Mouse (Mus musculus): ENCODE measurements around the gene Gna11. TPM values are rescaled to one million over a fixed set of nuclear protein-coding genes. Genes with fewer than 3 reads are reported as not detected.

Gna11 gene
- total RNA-seq, 2 experiments from 2014 or later = 111 to 118 TPM

- intact Hi-C loops (cut with DNase I) = no loop called here
Observed at GRCm38 (mm10) chr10:81546788-81547571, 2.0 kb upstream of the Gna11 start.

GRCm38 (mm10) chr10:81546332-81546731 lies 1.3 kb upstream of the Gna11 start:
- intact Hi-C loops (cut with DNase I) = no loop called here
- no peak for DNase-seq (ENCODE audit: extremely low spot score in 1 of 2, low spot score in 2 of 2)

More at GRCm38 (mm10) chr10:81546788-81547571, 2.0 kb upstream of the Gna11 start:
- no peak for DNase-seq (ENCODE audit: extremely low spot score in 1 of 2, low spot score in 2 of 2)

GRCm38 (mm10) chr10:81544296-81545160 lies 462 bp downstream of the Gna11 start:
- intact Hi-C loops (cut with DNase I) = no loop called here
- no peak for DNase-seq (ENCODE audit: extremely low spot score in 1 of 2, low spot score in 2 of 2)

GRCm38 (mm10) chr10:81543633-81544032 lies 1.4 kb downstream of the Gna11 start:
- DNase-seq (ENCODE audit: extremely low spot score in 1 of 2, low spot score in 2 of 2) = no peak
- intact Hi-C loops (cut with DNase I) = no loop called here

- intact Hi-C loops (cut with DNase I) = no loop called here
- DNase-seq (ENCODE audit: extremely low spot score in 1 of 2, low spot score in 2 of 2) = no peak
Observed at GRCm38 (mm10) chr10:81542727-81543460, 2.1 kb downstream of the Gna11 start.

- intact Hi-C loops (cut with DNase I) = no loop called here
- peak in 1 of 2 experiments; percentile 81 for DNase-seq (ENCODE audit: extremely low spot score in 1 of 2, low spot score in 2 of 2)
Observed at GRCm38 (mm10) chr10:81541803-81542202, 3.2 kb downstream of the Gna11 start.

GRCm38 (mm10) chr10:81541363-81541762 lies 3.6 kb downstream of the Gna11 start:
- intact Hi-C loops (cut with DNase I) = no loop called here
- DNase-seq (ENCODE audit: extremely low spot score in 1 of 2, low spot score in 2 of 2) = no peak

GRCm38 (mm10) chr10:81538321-81539048 lies 6.5 kb downstream of the Gna11 start:
- intact Hi-C loops (cut with DNase I) = loop anchor here (5.0 kb wide), 1 partner anchor 36 kb away; the partner anchor contains the start of gene S1pr4
- DNase-seq (ENCODE audit: extremely low spot score in 1 of 2, low spot score in 2 of 2) = no peak

- intact Hi-C loops (cut with DNase I) = loop anchor here (5.0 kb wide), 1 partner anchor 35 kb away; the partner anchor contains the start of gene S1pr4
- DNase-seq (ENCODE audit: extremely low spot score in 1 of 2, low spot score in 2 of 2) = no peak
Observed at GRCm38 (mm10) chr10:81537429-81537828, 7.6 kb downstream of the Gna11 start.

- no peak for DNase-seq (ENCODE audit: extremely low spot score in 1 of 2, low spot score in 2 of 2)
- intact Hi-C loops (cut with DNase I) = loop anchor here (5.0 kb wide), 1 partner anchor 34 kb away; the partner anchor contains the start of gene S1pr4
Observed at GRCm38 (mm10) chr10:81536734-81537133, 8.3 kb downstream of the Gna11 start.

- DNase-seq (ENCODE audit: extremely low spot score in 1 of 2, low spot score in 2 of 2) = no peak
- intact Hi-C loops (cut with DNase I) = loop anchor here (5.0 kb wide), 1 partner anchor 33 kb away; the partner anchor contains the start of gene S1pr4
Observed at GRCm38 (mm10) chr10:81534826-81535225, 10.2 kb downstream of the Gna11 start.

GRCm38 (mm10) chr10:81526779-81527178 lies 18.2 kb downstream of the Gna11 start:
- intact Hi-C loops (cut with DNase I) = no loop called here
- DNase-seq (ENCODE audit: extremely low spot score in 1 of 2, low spot score in 2 of 2) = peak in 1 of 2 experiments; percentile 76

GRCm38 (mm10) chr10:81525017-81525694 lies 19.8 kb downstream of the Gna11 start:
- no peak for DNase-seq (ENCODE audit: extremely low spot score in 1 of 2, low spot score in 2 of 2)
- intact Hi-C loops (cut with DNase I) = no loop called here

- intact Hi-C loops (cut with DNase I) = no loop called here
- no peak for DNase-seq (ENCODE audit: extremely low spot score in 1 of 2, low spot score in 2 of 2)
Observed at GRCm38 (mm10) chr10:81524051-81524605, 20.9 kb downstream of the Gna11 start, which contains the start of gene Gna15. Gene Gna15, minus strand, starts transcription at chr10:81524225.

GRCm38 (mm10) chr10:81523570-81523969 lies 21.4 kb downstream of the Gna11 start:
- DNase-seq (ENCODE audit: extremely low spot score in 1 of 2, low spot score in 2 of 2) = no peak
- intact Hi-C loops (cut with DNase I) = no loop called here

- intact Hi-C loops (cut with DNase I) = no loop called here
Observed at GRCm38 (mm10) chr10:81523142-81523541, 21.8 kb downstream of the Gna11 start.

GRCm38 (mm10) chr10:81519978-81520365 lies 25.0 kb downstream of the Gna11 start:
- intact Hi-C loops (cut with DNase I) = no loop called here
- DNase-seq (ENCODE audit: extremely low spot score in 1 of 2, low spot score in 2 of 2) = no peak

More at GRCm38 (mm10) chr10:81523142-81523541, 21.8 kb downstream of the Gna11 start:
- no peak for DNase-seq (ENCODE audit: extremely low spot score in 1 of 2, low spot score in 2 of 2)
